Mouse (Mus musculus): ENCODE data around the gene Scyl1.

The Scyl1 gene

GRCm38 (mm10) chr19:5787920-5788319 lies 16.7 kb upstream of the Scyl1 start:
- no peak for DNase-seq (ENCODE audit: low spot score)

GRCm38 (mm10) chr19:5787128-5787635 lies 16.0 kb upstream of the Scyl1 start:
- DNase-seq (ENCODE audit: low spot score): peak; percentile 78

GRCm38 (mm10) chr19:5786441-5787114 lies 15.4 kb upstream of the Scyl1 start:
- peak; percentile 81 for DNase-seq (ENCODE audit: low spot score)

- DNase-seq (ENCODE audit: low spot score): no peak
Measured at GRCm38 (mm10) chr19:5784958-5785577, 13.8 kb upstream of the Scyl1 start.

- DNase-seq (ENCODE audit: low spot score): no peak
Measured at GRCm38 (mm10) chr19:5782121-5782520, 10.9 kb upstream of the Scyl1 start.

GRCm38 (mm10) chr19:5781532-5781931 lies 10.3 kb upstream of the Scyl1 start:
- no peak for DNase-seq (ENCODE audit: low spot score)

- no peak for DNase-seq (ENCODE audit: low spot score)
Measured at GRCm38 (mm10) chr19:5780203-5780602, 9.0 kb upstream of the Scyl1 start.

GRCm38 (mm10) chr19:5778312-5778711 lies 7.1 kb upstream of the Scyl1 start:
- DNase-seq (ENCODE audit: low spot score): no peak

- DNase-seq (ENCODE audit: low spot score): no peak
Measured at GRCm38 (mm10) chr19:5777387-5778032, 6.3 kb upstream of the Scyl1 start.

- no peak for DNase-seq (ENCODE audit: low spot score)
Measured at GRCm38 (mm10) chr19:5770311-5770710, 908 bp downstream of the Scyl1 start.

- no peak for DNase-seq (ENCODE audit: low spot score)
Measured at GRCm38 (mm10) chr19:5767271-5767670, 3.9 kb downstream of the Scyl1 start.

- no peak for DNase-seq (ENCODE audit: low spot score)
Measured at GRCm38 (mm10) chr19:5763163-5763562, 8.1 kb downstream of the Scyl1 start.

GRCm38 (mm10) chr19:5758878-5759403 lies 12.3 kb downstream of the Scyl1 start:
- no peak for DNase-seq (ENCODE audit: low spot score)

GRCm38 (mm10) chr19:5756991-5757636 lies 14.1 kb downstream of the Scyl1 start:
- DNase-seq (ENCODE audit: low spot score): no peak

- no peak for DNase-seq (ENCODE audit: low spot score)
Measured at GRCm38 (mm10) chr19:5756321-5756985, 14.8 kb downstream of the Scyl1 start.

- DNase-seq (ENCODE audit: low spot score): no peak
Measured at GRCm38 (mm10) chr19:5751742-5752141, 19.5 kb downstream of the Scyl1 start.

- no peak for DNase-seq (ENCODE audit: low spot score)
Measured at GRCm38 (mm10) chr19:5750951-5751350, 20.3 kb downstream of the Scyl1 start.

- no peak for DNase-seq (ENCODE audit: low spot score)
Measured at GRCm38 (mm10) chr19:5749476-5749875, 21.7 kb downstream of the Scyl1 start.

- peak; percentile 89 for DNase-seq (ENCODE audit: low spot score)
Measured at GRCm38 (mm10) chr19:5746907-5747363, 24.3 kb downstream of the Scyl1 start.

GRCm38 (mm10) chr19:5745756-5746710 lies 25.2 kb downstream of the Scyl1 start:
- peak; percentile 62 for DNase-seq (ENCODE audit: low spot score)
